Mouse (Mus musculus) heart, embryonic 16.5 days (tissue): ENCODE measurements around the gene Lrg1. TPM values are rescaled to one million over a fixed set of nuclear protein-coding genes. Genes with fewer than 3 reads are reported as not detected.

Experiments
- ATAC-seq: fragments of 200-750 bp; cut with Nextera tagmentation; replicated peaks from 2 replicates; pipeline ENCODE4 v1.8.0; 2017; ENCODE audit warnings: moderate number of reproducible peaks; ENCODE audit not compliant: insufficient read depth, low FRiP score; ENCODE audit errors: extremely low read depth
- H3K27ac ChIP-seq: fragments of 300-500 bp; sonication (generic); 2 replicates; pipeline ENCODE4 v1.5.1; 2014; ENCODE audit warnings: mild to moderate bottlenecking, low read length, control low read depth, moderate library complexity
- H3K27me3 ChIP-seq: fragments of 300-500 bp; sonication (generic); 2 replicates; pipeline ENCODE4 v1.6.1; 2014; ENCODE audit warnings: low read length, mixed read lengths; ENCODE audit not compliant: control insufficient read depth, insufficient read depth
- H3K36me3 ChIP-seq: fragments of 300-500 bp; sonication (generic); 2 replicates; pipeline ENCODE4 v1.6.1; 2014; ENCODE audit not compliant: control insufficient read depth, insufficient read depth
- H3K4me1 ChIP-seq: fragments of 300-500 bp; sonication (generic); 2 replicates; pipeline ENCODE4 v1.6.1; 2014; ENCODE audit warnings: low read length, mixed read lengths; ENCODE audit not compliant: control insufficient read depth, insufficient read depth
- H3K4me2 ChIP-seq: fragments of 300-500 bp; sonication (generic); 2 replicates; pipeline ENCODE4 v1.6.1; 2014; ENCODE audit warnings: low read depth, mild to moderate bottlenecking, control low read depth, low read length
- H3K4me3 ChIP-seq: fragments of 300-500 bp; sonication (generic); 2 replicates; pipeline ENCODE4 v1.5.1; 2014; ENCODE audit warnings: mild to moderate bottlenecking, control low read depth, low read length
- H3K9ac ChIP-seq: fragments of 300-500 bp; sonication (generic); 2 replicates; pipeline ENCODE4 v1.6.1; 2014; ENCODE audit warnings: low read length, control low read depth
- H3K9me3 ChIP-seq: fragments of 300-500 bp; sonication (generic); replicated peaks from 2 replicates; pipeline ENCODE4 v1.6.1; 2016; ENCODE audit warnings: low read length; ENCODE audit not compliant: control insufficient read depth
- WGBS: fragments of 180-500 bp; shearing (Covaris S2); extraction: QIAGEN DNeasy Blood & Tissue Kit; methylation state at CpG from one replicate; pipeline ENCODE4 v1.1.7; 2014; 5-methylcytosine and 5-hydroxymethylcytosine counted together
- polyA plus RNA-seq: library from polyadenylated mRNA; unstranded; fragments of >200 nt; fragmentation: Nextera tagmentation; extraction: Ambion mirVana; gene quantifications from 2 replicates; pipeline ENCODE4 v1.2.1, GENCODE M21; 2015

The Lrg1 gene
- polyA plus RNA-seq, 1 experiment from 2014 or later, result 2.4 TPM

DNA sequence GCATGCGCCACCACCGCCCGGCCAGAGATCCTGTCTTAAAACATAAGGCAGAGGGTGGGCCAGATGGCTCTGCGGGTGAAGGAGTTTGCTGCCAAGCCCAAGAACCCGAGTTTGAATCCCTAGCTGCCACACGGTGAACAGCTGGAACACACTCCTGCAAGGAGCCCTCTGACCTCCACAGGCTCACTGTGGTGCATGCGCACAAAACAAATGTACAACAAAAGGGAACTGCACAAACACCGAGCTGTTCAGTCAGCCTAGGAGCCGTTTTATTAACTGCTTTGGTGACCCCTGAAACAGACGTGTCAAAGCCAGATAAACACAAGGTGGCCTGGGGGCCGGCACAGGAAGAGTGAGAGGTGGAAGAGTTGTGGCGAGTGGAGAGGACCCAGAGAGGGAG, 2.4 kb downstream of the Lrg1 start:
- WGBS, result 35% methylated on average over 12 of the region's 12 CpGs
- Histone ChIP-seq H3K4me2 (peak overlapping the region; percentile 61), H3K4me3 (peak overlapping the region; percentile 38)

DNA sequence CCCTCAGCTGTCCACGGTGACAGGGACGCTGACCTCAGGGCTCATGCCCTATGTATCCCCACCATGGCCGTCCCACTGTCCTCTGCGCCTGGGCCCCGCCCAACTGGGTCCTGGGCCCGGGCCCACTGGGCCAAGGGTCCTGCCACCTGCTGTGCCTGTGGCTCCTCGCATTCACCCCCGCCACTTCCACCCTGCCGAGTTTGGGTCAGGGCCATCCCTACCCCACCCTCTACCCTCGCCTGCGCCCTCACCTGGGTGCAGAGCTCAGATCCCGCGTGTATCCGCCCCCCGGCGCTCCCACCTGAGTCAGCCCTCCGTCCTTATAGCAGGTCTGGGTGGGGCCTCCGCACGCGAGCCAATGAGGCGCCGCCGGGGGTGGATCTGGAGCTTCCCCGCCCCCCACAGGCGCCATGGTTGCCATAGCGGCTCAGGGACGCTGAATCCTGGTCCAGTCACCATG, 4.5 kb downstream of the Lrg1 start, which contains the start of gene Plin5:
TSS of gene Plin5 (minus strand) at position 346 of the 460 bp plus-strand sequence.
- Histone ChIP-seq H3K4me1 (peaks cover 14% of the 10 kb centered on the region), H3K9me3 (peaks cover 3% of the 10 kb centered on the region), H3K27ac (no peak within 1 kb of the TSS), H3K27me3 (peaks cover 25% of the 10 kb centered on the region), H3K36me3 (no peaks in the 10 kb centered on the region), H3K9ac (peak within 1 kb of the TSS; percentile 38), H3K4me3 (peak within 1 kb of the TSS; percentile 47), H3K4me2 (peak within 1 kb of the TSS; percentile 66)
- ATAC-seq, result peak; percentile 42; the same call in 1 of the 2 replicates
- 1% methylated on average over 27 of the region's 27 CpGs for WGBS

More for the DNA sequence above, 2.4 kb downstream of the Lrg1 start:
- ATAC-seq, result no peak; the same call in 1 of the 2 replicates
- Histone ChIP-seq H3K9ac (peak overlapping the region; percentile 63), H3K27me3 (peaks cover 39% of the 10 kb centered on the region), H3K9me3 (peaks cover 12% of the 10 kb centered on the region), H3K4me1 (peaks cover 14% of the 10 kb centered on the region), H3K27ac (no peak overlapping the region; the same call in 1 of the 2 replicates), H3K36me3 (peaks cover 4% of the 10 kb centered on the region; the same call in 1 of the 2 replicates)

GRCm38 (mm10) chr17:56116193-56116592, 5.6 kb downstream of the Lrg1 start:
- Histone ChIP-seq H3K36me3 (no peaks in the 10 kb centered on the region), H3K4me1 (peaks cover 14% of the 10 kb centered on the region), H3K4me3 (no peak overlapping the region), H3K9ac (no peak overlapping the region), H3K27me3 (peaks cover 15% of the 10 kb centered on the region), H3K4me2 (no peak overlapping the region), H3K27ac (no peak overlapping the region), H3K9me3 (no peaks in the 10 kb centered on the region)
- ATAC-seq, result no peak
- WGBS, result 77% methylated on average over 10 of the region's 10 CpGs

DNA sequence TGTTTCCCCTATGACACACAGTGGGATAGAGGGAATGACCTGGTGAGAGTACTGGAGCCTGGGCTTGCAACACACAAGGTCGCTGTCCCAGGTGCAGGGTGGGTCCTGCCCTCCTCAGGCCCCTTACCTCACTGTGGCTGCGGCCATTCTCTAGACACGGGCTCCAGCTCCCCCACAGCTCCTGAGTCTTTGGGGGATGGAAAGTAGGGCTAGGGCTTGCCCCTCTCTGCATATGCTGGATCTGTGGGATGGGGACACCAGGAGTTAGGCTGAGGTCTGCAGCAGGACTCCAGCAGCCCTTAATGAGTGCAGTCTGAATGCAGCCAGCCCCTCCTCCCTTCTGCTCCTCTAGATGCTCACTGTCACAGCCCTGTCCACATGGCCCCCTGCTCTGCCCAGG, 9.1 kb downstream of the Lrg1 start:
- no peak overlapping the region for H3K27ac ChIP-seq
- WGBS, result 75% methylated on average over 3 of the region's 3 CpGs
- ATAC-seq, result no peak
- no peak overlapping the region for H3K9ac ChIP-seq
- H3K27me3 ChIP-seq, result no peaks in the 10 kb centered on the region
- no peaks in the 10 kb centered on the region for H3K9me3 ChIP-seq
- peaks cover 17% of the 10 kb centered on the region for H3K4me1 ChIP-seq
- no peak overlapping the region for H3K4me2 ChIP-seq
- no peaks in the 10 kb centered on the region for H3K36me3 ChIP-seq
- no peak overlapping the region for H3K4me3 ChIP-seq

DNA sequence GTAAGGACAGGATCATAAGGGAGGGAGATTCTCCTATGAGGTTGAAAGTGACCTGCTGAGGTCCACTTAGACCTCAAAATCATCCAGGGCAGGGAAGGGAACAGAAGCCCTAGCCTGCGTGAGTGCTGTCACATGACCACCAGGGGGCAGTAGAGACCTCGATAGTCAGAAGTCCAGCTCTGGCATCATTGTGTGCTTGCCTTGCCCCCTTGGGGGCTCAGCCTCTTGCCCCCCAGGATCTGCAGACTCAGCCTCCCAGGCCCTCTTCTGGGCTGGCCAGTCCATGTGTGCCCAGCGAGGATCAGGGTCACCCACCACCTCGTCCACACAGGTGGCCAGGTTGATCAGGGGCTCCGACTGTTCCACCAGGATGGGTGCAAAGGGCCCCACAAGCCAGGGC, 9.9 kb downstream of the Lrg1 start:
- H3K4me2 ChIP-seq, result no peak overlapping the region
- H3K4me1 ChIP-seq, result peaks cover 12% of the 10 kb centered on the region
- H3K36me3 ChIP-seq, result no peaks in the 10 kb centered on the region
- no peak overlapping the region for H3K9ac ChIP-seq
- no peak overlapping the region for H3K27ac ChIP-seq
- no peak for ATAC-seq
- no peaks in the 10 kb centered on the region for H3K9me3 ChIP-seq
- no peaks in the 10 kb centered on the region for H3K27me3 ChIP-seq
- WGBS, result 49% methylated on average over 5 of the region's 5 CpGs
- no peak overlapping the region for H3K4me3 ChIP-seq

GRCm38 (mm10) chr17:56111021-56111420, 10.8 kb downstream of the Lrg1 start:
- WGBS, result 68% methylated on average over 1 of the region's 1 CpGs

GRCm38 (mm10) chr17:56110571-56110970, 11.2 kb downstream of the Lrg1 start:
- no peak for ATAC-seq
- H3K4me2 ChIP-seq, result no peak overlapping the region
- H3K4me3 ChIP-seq, result no peak overlapping the region
- no peaks in the 10 kb centered on the region for H3K36me3 ChIP-seq
- no peaks in the 10 kb centered on the region for H3K27me3 ChIP-seq
- H3K4me1 ChIP-seq, result peaks cover 12% of the 10 kb centered on the region
- H3K9ac ChIP-seq, result no peak overlapping the region
- no peaks in the 10 kb centered on the region for H3K9me3 ChIP-seq
- no peak overlapping the region for H3K27ac ChIP-seq
- 53% methylated on average over 4 of the region's 4 CpGs for WGBS

More at GRCm38 (mm10) chr17:56111021-56111420, 10.8 kb downstream of the Lrg1 start:
- Histone ChIP-seq H3K4me2 (no peak overlapping the region), H3K4me1 (peaks cover 12% of the 10 kb centered on the region), H3K27ac (no peak overlapping the region), H3K9ac (no peak overlapping the region), H3K9me3 (no peaks in the 10 kb centered on the region), H3K36me3 (no peaks in the 10 kb centered on the region), H3K4me3 (no peak overlapping the region), H3K27me3 (no peaks in the 10 kb centered on the region)
- no peak for ATAC-seq

DNA sequence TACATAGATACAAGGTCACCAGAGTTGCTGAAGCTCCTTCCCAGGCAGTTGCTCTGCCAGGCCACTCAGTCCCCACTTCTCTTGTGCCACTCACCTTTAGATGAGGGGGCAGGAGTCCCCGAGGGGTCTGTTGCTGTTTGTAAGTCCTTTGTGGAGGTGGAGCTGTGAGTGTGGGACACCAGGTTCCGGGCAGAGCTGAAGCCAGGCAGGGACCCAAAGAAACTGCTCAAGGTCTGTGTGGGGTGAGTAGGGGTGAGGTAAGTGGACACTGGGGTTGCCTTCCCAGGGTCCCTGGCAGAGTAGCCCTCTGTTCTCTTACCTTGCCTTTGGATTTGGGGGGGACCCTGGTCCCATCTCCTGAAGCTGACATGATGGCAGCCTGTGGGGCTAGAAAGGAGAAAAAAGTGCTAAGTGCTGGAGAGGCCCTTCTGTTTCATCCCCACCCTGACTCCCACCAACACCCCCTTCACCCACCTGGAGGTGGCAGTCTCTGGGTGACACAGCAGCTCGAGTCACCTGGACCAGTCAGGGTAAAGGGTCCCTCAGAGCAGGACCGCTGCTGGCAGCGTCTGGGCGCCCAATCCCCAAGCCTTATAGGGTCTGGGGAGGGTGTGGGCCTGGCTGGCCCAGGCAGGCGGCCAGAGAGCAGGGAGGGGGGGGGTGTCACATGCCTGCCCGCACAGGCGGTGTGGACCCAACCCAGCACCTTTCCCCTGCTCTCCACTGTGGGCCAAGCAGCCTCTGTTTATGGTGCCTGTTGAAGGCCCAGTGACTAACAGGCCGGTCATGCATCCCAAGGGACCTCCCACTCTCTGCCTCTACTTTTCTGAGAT, 12.4 kb downstream of the Lrg1 start, which contains the start of gene Plin4:
TSS of gene Plin4 (minus strand) at position 585 of the 833 bp plus-strand sequence.
- Histone ChIP-seq H3K4me1 (peaks cover 12% of the 10 kb centered on the region), H3K27me3 (no peaks in the 10 kb centered on the region), H3K9ac (peak within 1 kb of the TSS; percentile 66), H3K36me3 (no peaks in the 10 kb centered on the region), H3K9me3 (no peaks in the 10 kb centered on the region), H3K27ac (peak within 1 kb of the TSS; percentile 73), H3K4me3 (peak within 1 kb of the TSS; percentile 26), H3K4me2 (peak within 1 kb of the TSS; percentile 42)
- 52% methylated on average over 10 of the region's 10 CpGs for WGBS
- ATAC-seq, result peak; percentile 80
